Mouse (Mus musculus): ENCODE measurements around the gene Copz1. TPM values are rescaled to one million over a fixed set of nuclear protein-coding genes. Genes with fewer than 3 reads are reported as not detected.

The Copz1 gene
- total and polyA plus RNA-seq, 3 experiments: 80.0 to 271 (median 148) TPM

DNA sequence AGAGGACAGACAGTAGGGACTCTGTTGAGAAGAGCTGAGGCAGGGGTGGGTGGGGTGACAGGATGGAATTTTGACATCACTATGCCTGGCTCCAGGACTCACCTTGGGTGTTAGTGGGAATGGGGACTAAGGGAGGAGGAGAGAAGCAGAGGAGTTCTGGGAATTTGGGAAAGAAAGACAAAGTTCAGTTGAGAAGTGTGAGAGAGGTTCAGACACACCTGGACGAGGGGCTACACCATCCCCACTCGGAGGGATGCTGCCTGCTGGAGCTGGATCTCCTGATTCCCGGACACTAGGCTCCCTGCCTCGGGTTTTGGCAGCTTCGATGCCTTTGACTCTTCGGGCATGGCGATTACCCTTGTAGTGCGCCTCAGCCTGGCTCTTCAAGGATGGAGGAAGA is 45.2 kb downstream of the Copz1 start:
- no peak overlapping the region for H3K4me2 ChIP-seq (ENCODE audit: insufficient read depth, low read depth, poor library complexity, severe bottlenecking)
- H3K36me3 ChIP-seq (replicated peaks in 1 of 2; ENCODE audit: control insufficient read depth in 1 of 2, insufficient read depth in 1 of 2, low read length in 1 of 2): peaks cover 10 to 86% of the 10 kb centered on the region in 2 experiments
- no peaks in the 10 kb centered on the region for H3K9me3 ChIP-seq (replicated peaks; ENCODE audit: low read length)
- no peak overlapping the region for H3K9ac ChIP-seq (ENCODE audit: insufficient read depth, low read depth)
- H3K27me3 ChIP-seq (replicated peaks): no peaks in the 10 kb centered on the region
- in situ Hi-C loops (cut with MboI; ENCODE audit: low pct_ligation_motif_present, low pct_unique_long_range_greater_than_20kb, low sequenced_read_pairs) (loop anchor here (5.0 to 10.0 kb wide), 2 partner anchors 35 to 333 kb away; no protein-coding TSS in a partner anchor), dilution Hi-C loops (cut with MboI; ENCODE audit: extremely low pct_ligation_motif_present, extremely low pct_unique_long_range_greater_than_20kb, low sequenced_read_pairs) (no loop called here)
- no peak for DNase-seq (ENCODE audit: extremely low read depth)
- no peak for TF ChIP-seq PAX5 (IDR thresholded peaks at IDR 0.05; ENCODE audit: low read length)
- TF ChIP-seq CHD2 (IDR thresholded peaks at IDR 0.05; ENCODE audit: low read length): no peak
- no peak for TF ChIP-seq NRF1 (IDR thresholded peaks at IDR 0.05; ENCODE audit: low read depth, low read length)
- TF ChIP-seq ELF1 (IDR thresholded peaks at IDR 0.05; ENCODE audit: low read depth, low read length): no peak
- no peak for TF ChIP-seq MAX (IDR thresholded peaks at IDR 0.05; ENCODE audit: low read length)
- TF ChIP-seq TCF12 (IDR thresholded peaks at IDR 0.05; ENCODE audit: low read depth, low read length): no peak
- TF ChIP-seq E2F4 (IDR thresholded peaks at IDR 0.05; ENCODE audit: insufficient replicate concordance, low read depth, low read length): no peak
- no peak for TF ChIP-seq USF2 (conservative IDR thresholded peaks at IDR 0.05; ENCODE audit: low read depth, low read length)
- no peak for TF ChIP-seq MXI1 (IDR thresholded peaks at IDR 0.05; ENCODE audit: low read depth, low read length)
- no peak for TF ChIP-seq MYC (IDR thresholded peaks at IDR 0.05; ENCODE audit: low read depth, low read length)
- no peak for TF ChIP-seq MAZ (IDR thresholded peaks at IDR 0.05; ENCODE audit: low read depth, low read length)
- TF ChIP-seq EP300 (IDR thresholded peaks at IDR 0.05; ENCODE audit: low read length): no peak
- TF ChIP-seq JUN (IDR thresholded peaks at IDR 0.05; ENCODE audit: insufficient read depth, low read depth, low read length): no peak
- no peak for TF ChIP-seq GABPA (IDR thresholded peaks at IDR 0.05; ENCODE audit: insufficient replicate concordance, low read depth, low read length)
- TF ChIP-seq ETS1 (conservative IDR thresholded peaks at IDR 0.05; ENCODE audit: low read depth, low read length): no peak
- TF ChIP-seq ZKSCAN1 (IDR thresholded peaks at IDR 0.05; ENCODE audit: borderline replicate concordance, low read depth, low read length): no peak
- H3K79me2 ChIP-seq (replicated peaks; ENCODE audit: control insufficient read depth, extremely low read depth, insufficient read depth, poor library complexity, severe bottlenecking): no peaks in the 10 kb centered on the region
- no peak overlapping the region for H3K27ac ChIP-seq (ENCODE audit: insufficient read depth, low read depth)
- peaks cover 3 to 18% of the 10 kb centered on the region in 2 experiments for H3K4me1 ChIP-seq (ENCODE audit: control insufficient read depth in 1 of 2, insufficient read depth in 2 of 2)
- no peak overlapping the region for H3K4me3 ChIP-seq (replicated peaks in 1 of 3; ENCODE audit: low read depth in 2 of 3, low read length in 2 of 3, poor library complexity in 1 of 3)

DNA sequence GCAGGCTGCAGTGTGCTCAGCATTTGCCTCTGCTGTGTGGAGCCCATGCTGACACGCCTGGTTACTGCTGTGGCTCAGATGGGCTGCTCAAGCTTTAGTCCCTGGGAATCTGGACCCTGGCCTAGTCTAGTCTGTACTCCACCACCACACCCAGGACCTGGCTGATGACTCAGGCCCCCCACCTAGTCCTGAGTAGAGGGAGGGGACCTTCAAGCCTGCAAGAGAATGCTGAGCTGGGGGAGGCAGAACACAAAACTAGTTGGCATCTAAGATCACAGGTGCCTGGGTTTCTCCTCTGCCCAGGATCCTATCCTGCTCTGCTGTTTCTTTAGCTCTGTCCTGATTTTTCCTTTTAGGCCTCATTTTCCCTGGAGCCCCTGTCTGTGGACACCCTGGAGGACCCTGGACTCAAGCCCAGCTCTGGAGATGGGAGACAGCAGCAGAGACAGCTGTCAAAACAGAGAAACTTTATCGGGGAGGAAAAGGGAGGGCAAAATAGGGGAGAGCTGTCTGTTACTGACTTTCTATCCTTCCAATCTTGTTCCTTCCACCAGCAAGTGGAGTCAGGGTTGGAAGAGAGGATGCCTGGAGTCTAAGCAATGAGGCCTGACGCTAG is 45.8 kb downstream of the Copz1 start:
- H3K4me1 ChIP-seq (ENCODE audit: control insufficient read depth in 1 of 2, insufficient read depth in 2 of 2): peaks cover 3 to 16% of the 10 kb centered on the region in 2 experiments
- no peak for DNase-seq (ENCODE audit: extremely low read depth)
- H3K27me3 ChIP-seq (replicated peaks): no peaks in the 10 kb centered on the region
- no peaks in the 10 kb centered on the region for H3K9me3 ChIP-seq (replicated peaks; ENCODE audit: low read length)
- dilution Hi-C loops (cut with MboI; ENCODE audit: extremely low pct_ligation_motif_present, extremely low pct_unique_long_range_greater_than_20kb, low sequenced_read_pairs) (no loop called here), in situ Hi-C loops (cut with MboI; ENCODE audit: low pct_ligation_motif_present, low pct_unique_long_range_greater_than_20kb, low sequenced_read_pairs) (loop anchor here (5.0 to 10.0 kb wide), 2 partner anchors 36 to 334 kb away; no protein-coding TSS in a partner anchor)
- no peak overlapping the region for H3K4me3 ChIP-seq (replicated peaks in 1 of 3; ENCODE audit: low read depth in 2 of 3, low read length in 2 of 3, poor library complexity in 1 of 3)
- H3K36me3 ChIP-seq (replicated peaks in 1 of 2; ENCODE audit: control insufficient read depth in 1 of 2, insufficient read depth in 1 of 2, low read length in 1 of 2): peaks cover 10 to 84% of the 10 kb centered on the region in 2 experiments
- H3K4me2 ChIP-seq (ENCODE audit: insufficient read depth, low read depth, poor library complexity, severe bottlenecking): no peak overlapping the region
- no peak overlapping the region for H3K27ac ChIP-seq (ENCODE audit: insufficient read depth, low read depth)
- TF ChIP-seq SIN3A (IDR thresholded peaks at IDR 0.05; ENCODE audit: low read length): no peak
- TF ChIP-seq EP300 (IDR thresholded peaks at IDR 0.05; ENCODE audit: low read length): no peak
- TF ChIP-seq MYC (IDR thresholded peaks at IDR 0.05; ENCODE audit: low read depth, low read length): no peak
- TF ChIP-seq CHD1 (IDR thresholded peaks at IDR 0.05; ENCODE audit: low read depth, low read length): no peak
- no peak for TF ChIP-seq RAD21 (IDR thresholded peaks at IDR 0.05; ENCODE audit: low read depth, low read length)
- no peak for TF ChIP-seq UBTF (IDR thresholded peaks at IDR 0.05; ENCODE audit: low read depth, low read length)
- TF ChIP-seq TCF12 (IDR thresholded peaks at IDR 0.05; ENCODE audit: low read depth, low read length): no peak
- TF ChIP-seq JUN (IDR thresholded peaks at IDR 0.05; ENCODE audit: insufficient read depth, low read depth, low read length): no peak
- no peak for TF ChIP-seq BHLHE40 (IDR thresholded peaks at IDR 0.05; ENCODE audit: low read depth, low read length)
- TF ChIP-seq ZC3H11A (IDR thresholded peaks at IDR 0.05; ENCODE audit: low read depth, low read length): no peak
- no peak for TF ChIP-seq ZKSCAN1 (IDR thresholded peaks at IDR 0.05; ENCODE audit: borderline replicate concordance, low read depth, low read length)
- no peak for TF ChIP-seq ZMIZ1 (IDR thresholded peaks at IDR 0.05; ENCODE audit: low read depth, low read length)
- TF ChIP-seq MEF2A (IDR thresholded peaks at IDR 0.05; ENCODE audit: borderline replicate concordance, low read depth, low read length): no peak
- TF ChIP-seq TBP (conservative IDR thresholded peaks at IDR 0.05; ENCODE audit: low read depth, low read length): no peak
- no peaks in the 10 kb centered on the region for H3K79me2 ChIP-seq (replicated peaks; ENCODE audit: control insufficient read depth, extremely low read depth, insufficient read depth, poor library complexity, severe bottlenecking)
- no peak overlapping the region for H3K9ac ChIP-seq (ENCODE audit: insufficient read depth, low read depth)
